Mouse (Mus musculus): ENCODE data around the gene Zfp541. TPM values are rescaled to one million over a fixed set of nuclear protein-coding genes. Genes with fewer than 3 reads are reported as not detected.

Zfp541 gene
- total and polyA plus RNA-seq, 2 experiments, result 0.02 TPM; not detected in 1

- Histone ChIP-seq H3K27me3 (ENCODE audit: control insufficient read depth, insufficient read depth, low read length) (no peaks in the 10 kb centered on the region), H3K79me2 (ENCODE audit: control insufficient read depth, insufficient read depth, low read length) (peaks cover 33% of the 10 kb centered on the region; the same call in 1 of the 2 replicates), H3K27ac (replicated peaks; ENCODE audit: insufficient read depth, low read depth, low read length) (no peak overlapping the region), H3K4me1 (ENCODE audit: control insufficient read depth, insufficient read depth, low read length) (peaks cover 3% of the 10 kb centered on the region; the same call in 1 of the 2 replicates), H3K4me3 (ENCODE audit: insufficient read depth, low read depth, low read length) (no peak overlapping the region), H3K36me3 (ENCODE audit: control insufficient read depth, insufficient read depth, low read length) (peaks cover 13% of the 10 kb centered on the region), H3K9ac (ENCODE audit: low read depth, low read length) (no peak overlapping the region)
- no peak for TF ChIP-seq CTCF (IDR thresholded peaks at IDR 0.05; ENCODE audit: low read depth, low read length)
- 95% methylated on average over 7 of the region's 7 CpGs for WGBS
- no peak for DNase-seq (ENCODE audit: extremely low read depth, low read depth, low spot score)
Measured at GRCm38 (mm10) chr7:16104611-16105388, 43.2 kb downstream of the Zfp541 start.

GRCm38 (mm10) chr7:16108886-16109542 lies 47.4 kb downstream of the Zfp541 start:
- peaks cover 19% of the 10 kb centered on the region for H3K36me3 ChIP-seq (ENCODE audit: control insufficient read depth, insufficient read depth, low read length)
- TF ChIP-seq POLR2A (IDR thresholded peaks at IDR 0.05; ENCODE audit: extremely low read depth, insufficient read depth, low read length), result no peak

GRCm38 (mm10) chr7:16110158-16110557 lies 48.5 kb downstream of the Zfp541 start:
- Histone ChIP-seq H3K27ac (replicated peaks; ENCODE audit: insufficient read depth, low read depth, low read length) (no peak overlapping the region), H3K79me2 (ENCODE audit: control insufficient read depth, insufficient read depth, low read length) (no peaks in the 10 kb centered on the region), H3K4me3 (ENCODE audit: insufficient read depth, low read depth, low read length) (no peak overlapping the region), H3K36me3 (ENCODE audit: control insufficient read depth, insufficient read depth, low read length) (peaks cover 21% of the 10 kb centered on the region), H3K27me3 (ENCODE audit: control insufficient read depth, insufficient read depth, low read length) (no peaks in the 10 kb centered on the region), H3K9ac (ENCODE audit: low read depth, low read length) (no peak overlapping the region), H3K4me1 (ENCODE audit: control insufficient read depth, insufficient read depth, low read length) (no peaks in the 10 kb centered on the region)
- DNase-seq (ENCODE audit: extremely low read depth, low read depth, low spot score), result no peak
- 97% methylated on average over 8 of the region's 8 CpGs for WGBS
- no peak for TF ChIP-seq CTCF (IDR thresholded peaks at IDR 0.05; ENCODE audit: low read depth, low read length)
- no peak for TF ChIP-seq POLR2A (IDR thresholded peaks at IDR 0.05; ENCODE audit: extremely low read depth, insufficient read depth, low read length)

More at GRCm38 (mm10) chr7:16108886-16109542, 47.4 kb downstream of the Zfp541 start:
- Histone ChIP-seq H3K27me3 (ENCODE audit: control insufficient read depth, insufficient read depth, low read length) (no peaks in the 10 kb centered on the region), H3K27ac (replicated peaks; ENCODE audit: insufficient read depth, low read depth, low read length) (no peak overlapping the region), H3K4me3 (ENCODE audit: insufficient read depth, low read depth, low read length) (no peak overlapping the region), H3K79me2 (ENCODE audit: control insufficient read depth, insufficient read depth, low read length) (peaks cover 4% of the 10 kb centered on the region; the same call in 1 of the 2 replicates), H3K9ac (ENCODE audit: low read depth, low read length) (no peak overlapping the region), H3K4me1 (ENCODE audit: control insufficient read depth, insufficient read depth, low read length) (no peaks in the 10 kb centered on the region)
- 94% methylated on average over 9 of the region's 9 CpGs for WGBS
- no peak for DNase-seq (ENCODE audit: extremely low read depth, low read depth, low spot score)

- no peak for TF ChIP-seq POLR2A (IDR thresholded peaks at IDR 0.05; ENCODE audit: extremely low read depth, insufficient read depth, low read length)
- TF ChIP-seq CTCF (IDR thresholded peaks at IDR 0.05; ENCODE audit: low read depth, low read length), result no peak
- 89% methylated on average over 7 of the region's 7 CpGs for WGBS
- DNase-seq (ENCODE audit: extremely low read depth, low read depth, low spot score), result no peak
Measured at GRCm38 (mm10) chr7:16111284-16112090, 49.9 kb downstream of the Zfp541 start.

GRCm38 (mm10) chr7:16116418-16116817 lies 54.8 kb downstream of the Zfp541 start:
- Histone ChIP-seq H3K4me1 (ENCODE audit: control insufficient read depth, insufficient read depth, low read length) (peaks cover 3% of the 10 kb centered on the region; the same call in 1 of the 2 replicates), H3K27ac (replicated peaks; ENCODE audit: insufficient read depth, low read depth, low read length) (no peak overlapping the region), H3K36me3 (ENCODE audit: control insufficient read depth, insufficient read depth, low read length) (peaks cover 8% of the 10 kb centered on the region; the same call in 1 of the 2 replicates), H3K79me2 (ENCODE audit: control insufficient read depth, insufficient read depth, low read length) (no peaks in the 10 kb centered on the region), H3K9ac (ENCODE audit: low read depth, low read length) (no peak overlapping the region), H3K4me3 (ENCODE audit: insufficient read depth, low read depth, low read length) (no peak overlapping the region), H3K27me3 (ENCODE audit: control insufficient read depth, insufficient read depth, low read length) (no peaks in the 10 kb centered on the region)
- DNase-seq (ENCODE audit: extremely low read depth, low read depth, low spot score), result no peak
- WGBS, result 94% methylated on average over 7 of the region's 7 CpGs
- TF ChIP-seq POLR2A (IDR thresholded peaks at IDR 0.05; ENCODE audit: extremely low read depth, insufficient read depth, low read length) (no peak), CTCF (IDR thresholded peaks at IDR 0.05; ENCODE audit: low read depth, low read length) (no peak)

More at GRCm38 (mm10) chr7:16111284-16112090, 49.9 kb downstream of the Zfp541 start:
- H3K36me3 ChIP-seq (ENCODE audit: control insufficient read depth, insufficient read depth, low read length), result peaks cover 23% of the 10 kb centered on the region
- no peak overlapping the region for H3K27ac ChIP-seq (replicated peaks; ENCODE audit: insufficient read depth, low read depth, low read length)
- no peak overlapping the region for H3K9ac ChIP-seq (ENCODE audit: low read depth, low read length)
- H3K4me1 ChIP-seq (ENCODE audit: control insufficient read depth, insufficient read depth, low read length), result no peaks in the 10 kb centered on the region
- H3K27me3 ChIP-seq (ENCODE audit: control insufficient read depth, insufficient read depth, low read length), result no peaks in the 10 kb centered on the region
- H3K4me3 ChIP-seq (ENCODE audit: insufficient read depth, low read depth, low read length), result no peak overlapping the region
- H3K79me2 ChIP-seq (ENCODE audit: control insufficient read depth, insufficient read depth, low read length), result no peaks in the 10 kb centered on the region
